Mouse (Mus musculus) cerebellum, postnatal 36 days (tissue): Measurements from ENCODE around the gene Mgst2.

Experiments
- DNase-seq, 2 experiments: peaks; one replicate each; pipeline ENCODE4 v3.0.0; 2021 to 2022; ENCODE audit warnings: mixed read lengths in 2 of 2

Mgst2 gene

GRCm38 (mm10) chr3:51660060-51660459 lies at the start of gene Mgst2:
Gene Mgst2, plus strand, starts transcription at chr3:51660360.
- DNase-seq = no peak

GRCm38 (mm10) chr3:51611972-51612371 lies 48.2 kb upstream of the Mgst2 start:
- peak; percentile 24 to 46 for DNase-seq

GRCm38 (mm10) chr3:51612398-51613356 lies 47.5 kb upstream of the Mgst2 start:
- DNase-seq = no peak

GRCm38 (mm10) chr3:51614278-51614677 lies 45.9 kb upstream of the Mgst2 start:
- no peak for DNase-seq

- no peak for DNase-seq
Observed at GRCm38 (mm10) chr3:51623956-51624355, 36.2 kb upstream of the Mgst2 start.

GRCm38 (mm10) chr3:51627741-51628140 lies 32.4 kb upstream of the Mgst2 start:
- DNase-seq = no peak

- no peak for DNase-seq
Observed at GRCm38 (mm10) chr3:51628977-51629376, 31.2 kb upstream of the Mgst2 start.

- DNase-seq = no peak
Observed at GRCm38 (mm10) chr3:51630746-51631145, 29.4 kb upstream of the Mgst2 start.

- DNase-seq = no peak
Observed at GRCm38 (mm10) chr3:51631971-51632370, 28.2 kb upstream of the Mgst2 start.

GRCm38 (mm10) chr3:51634451-51634850 lies 25.7 kb upstream of the Mgst2 start:
- DNase-seq = no peak

GRCm38 (mm10) chr3:51635960-51636359 lies 24.2 kb upstream of the Mgst2 start:
- no peak for DNase-seq

- DNase-seq = no peak
Observed at GRCm38 (mm10) chr3:51636700-51637099, 23.5 kb upstream of the Mgst2 start.

- DNase-seq = no peak
Observed at GRCm38 (mm10) chr3:51637326-51637725, 22.8 kb upstream of the Mgst2 start.

- DNase-seq = no peak
Observed at GRCm38 (mm10) chr3:51638260-51638659, 21.9 kb upstream of the Mgst2 start.

GRCm38 (mm10) chr3:51645484-51645883 lies 14.7 kb upstream of the Mgst2 start:
- DNase-seq = no peak

- no peak for DNase-seq
Observed at GRCm38 (mm10) chr3:51646301-51646700, 13.9 kb upstream of the Mgst2 start.

GRCm38 (mm10) chr3:51647356-51647755 lies 12.8 kb upstream of the Mgst2 start:
- DNase-seq = no peak

- peak; percentile 78 to 79 for DNase-seq
Observed at GRCm38 (mm10) chr3:51648037-51648664, 12.0 kb upstream of the Mgst2 start.

- DNase-seq = no peak
Observed at GRCm38 (mm10) chr3:51649426-51649825, 10.7 kb upstream of the Mgst2 start.

GRCm38 (mm10) chr3:51649986-51650385 lies 10.2 kb upstream of the Mgst2 start:
- no peak for DNase-seq

- no peak for DNase-seq
Observed at GRCm38 (mm10) chr3:51651149-51651548, 9.0 kb upstream of the Mgst2 start.

- peak; percentile 86 to 91 for DNase-seq
Observed at GRCm38 (mm10) chr3:51652292-51652691, 7.9 kb upstream of the Mgst2 start.

GRCm38 (mm10) chr3:51652701-51653100 lies 7.5 kb upstream of the Mgst2 start:
- DNase-seq = peak in 1 of 2 experiments; percentile 19
